Mouse (Mus musculus) frontal cortex, adult 2 months (tissue): ENCODE measurements around the gene Gm28557. TPM values are rescaled to one million over a fixed set of nuclear protein-coding genes. Genes with fewer than 3 reads are reported as not detected.
A peak's percentile ranks its signal among the peaks of the same experiment; 100 is the strongest.
"Not testable (repeated sequence)": the region's sequence is repeated elsewhere in the genome, so short reads cannot be mapped to it uniquely, and the experiment has no call there.

Source experiments
- DNase-seq, 2 experiments: peaks; one replicate each; pipeline ENCODE4 v3.0.0; 2022; ENCODE audit warnings: low spot score in 1 of 2; ENCODE audit errors: extremely low spot score in 1 of 2
- polyA plus RNA-seq: library from polyadenylated mRNA; depleted of rRNA; stranded (reverse); fragments of >200 nt; gene quantifications from 2 replicates; pipeline ENCODE4 v1.2.3, GENCODE M21; 2012; rRNA removed

Gene Gm28557
- 1.6 and 2.0 TPM in 2 replicates for polyA plus RNA-seq

DNA sequence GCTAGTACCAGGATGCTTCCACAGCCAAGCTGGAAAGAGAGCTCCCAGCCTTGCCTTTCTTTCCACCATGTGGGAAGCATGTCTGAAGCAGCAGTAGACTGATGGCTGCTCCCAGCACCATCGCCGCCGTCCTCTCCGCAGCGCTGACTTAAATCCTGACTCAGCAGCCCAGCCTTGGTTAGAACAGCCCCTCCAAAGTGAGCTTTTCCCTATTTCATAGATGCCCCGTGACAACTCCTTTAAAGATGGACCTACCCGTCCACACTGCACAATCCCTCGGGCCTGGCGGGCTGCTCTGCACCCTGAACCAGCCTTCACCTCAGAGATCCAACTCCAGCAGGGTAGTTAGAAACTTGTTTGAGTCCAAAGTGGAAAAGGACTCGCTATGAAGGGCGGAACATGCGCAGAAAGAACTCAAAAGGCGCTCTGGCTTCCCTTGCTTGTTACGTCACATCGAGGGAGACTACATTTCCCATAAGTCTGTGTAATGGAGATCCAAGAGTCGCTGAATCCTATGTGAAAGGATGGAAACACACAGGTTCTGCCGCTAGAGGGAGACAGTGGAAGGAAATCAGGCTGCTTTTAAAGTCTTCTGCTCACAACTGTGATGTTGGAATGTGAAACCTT is at the start of gene Gm28557:
TSS of gene Gm28557 (minus strand) at position 411 of the 627 bp plus-strand sequence.
- peak; percentile 97 to 99 for DNase-seq

DNA sequence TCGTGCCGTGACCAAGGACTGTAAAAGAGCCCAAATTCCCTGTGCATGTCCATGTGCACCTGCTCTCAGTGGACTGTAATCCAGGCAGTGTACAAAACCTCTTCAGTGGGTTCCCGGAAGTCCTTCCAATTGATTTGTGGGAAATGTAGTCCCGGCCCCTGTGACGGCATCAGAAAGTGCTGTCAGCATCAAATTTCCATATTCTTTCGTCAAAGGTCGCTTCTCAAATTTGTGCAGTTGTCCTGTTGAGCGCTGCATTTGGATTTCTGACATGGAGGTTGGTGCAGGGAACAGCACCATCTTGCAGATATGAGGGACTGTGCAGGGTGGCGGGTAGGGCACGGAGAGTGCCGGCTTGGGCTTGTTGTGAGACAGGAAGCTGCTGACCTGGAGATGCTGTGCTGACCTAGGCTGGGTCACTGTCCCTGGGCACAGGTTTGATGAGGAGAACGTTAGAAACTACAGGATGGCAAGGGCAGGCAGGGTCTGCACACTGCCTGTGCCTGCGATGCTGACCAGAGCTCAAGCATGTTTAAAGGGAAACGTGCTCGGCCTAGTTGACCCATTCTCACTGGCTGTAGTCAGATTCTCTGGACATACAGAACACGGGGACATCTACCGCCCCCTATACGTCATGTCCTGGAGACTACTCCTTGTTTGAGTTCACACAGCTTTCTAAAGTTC is 19.8 kb upstream of the Gm28557 start:
- peak; percentile 88 to 94 for DNase-seq

DNA sequence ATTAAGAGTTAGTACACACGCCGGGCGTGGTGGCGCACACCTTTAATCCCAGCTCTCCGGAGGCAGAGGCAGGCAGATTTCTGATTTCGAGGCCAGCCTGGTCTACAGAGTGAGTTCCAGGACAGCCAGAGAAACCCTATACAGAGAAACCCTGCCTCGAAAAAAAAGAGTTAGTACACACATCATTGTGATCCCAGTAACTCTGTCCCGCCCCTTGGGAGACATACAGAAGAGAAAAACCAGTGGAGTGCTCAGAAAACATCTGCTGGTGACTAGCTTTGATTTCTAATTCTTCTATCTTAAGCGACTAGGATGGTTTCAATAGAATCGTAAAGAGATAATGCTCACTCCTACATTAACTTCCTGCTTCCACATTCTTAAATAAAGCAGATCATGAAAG is 19.1 kb upstream of the Gm28557 start:
- not testable (repeated sequence) for DNase-seq

DNA sequence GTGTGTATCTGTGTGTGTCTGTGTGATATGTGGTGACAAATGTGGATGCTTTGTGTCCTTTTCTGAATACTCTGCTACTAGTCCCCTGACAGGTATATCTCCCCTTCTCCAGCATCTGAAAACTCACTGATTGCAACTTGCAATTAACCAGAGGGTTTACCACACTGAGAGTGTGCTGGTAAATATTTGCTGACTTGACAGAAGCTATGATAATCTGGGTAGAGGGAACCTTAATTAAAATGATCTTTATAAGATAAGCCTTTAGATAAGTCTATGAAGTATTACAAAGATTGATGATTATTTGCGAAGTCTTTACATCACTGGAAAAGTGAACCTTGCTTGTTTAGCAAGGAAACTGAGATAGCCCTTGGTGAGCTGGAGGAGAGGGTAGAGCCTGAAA is 16.1 kb upstream of the Gm28557 start:
- no peak for DNase-seq

DNA sequence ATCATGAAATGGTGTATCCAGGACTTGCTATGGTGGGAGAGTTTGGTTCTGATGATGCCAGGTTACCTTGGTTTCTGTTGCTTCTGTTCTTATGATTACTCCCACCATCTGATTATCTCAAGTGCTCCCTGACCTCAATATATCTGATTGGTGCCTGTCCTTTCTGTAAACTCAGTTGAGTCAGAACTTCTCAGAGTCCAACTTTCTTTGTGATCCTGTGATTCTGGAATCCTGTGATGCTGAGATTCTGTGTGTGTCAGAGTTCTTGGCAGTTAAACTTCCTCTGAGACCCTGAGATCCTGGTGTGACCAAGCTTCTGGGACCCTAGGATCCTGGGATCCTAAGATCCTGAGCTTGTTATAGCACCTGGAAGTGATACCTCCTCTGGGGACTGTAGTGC is 13.0 kb upstream of the Gm28557 start, which contains the start of gene Zfp759:
TSS of gene Zfp759 (plus strand) at position 301 of the 400 bp plus-strand sequence.
- DNase-seq: not testable (repeated sequence)

DNA sequence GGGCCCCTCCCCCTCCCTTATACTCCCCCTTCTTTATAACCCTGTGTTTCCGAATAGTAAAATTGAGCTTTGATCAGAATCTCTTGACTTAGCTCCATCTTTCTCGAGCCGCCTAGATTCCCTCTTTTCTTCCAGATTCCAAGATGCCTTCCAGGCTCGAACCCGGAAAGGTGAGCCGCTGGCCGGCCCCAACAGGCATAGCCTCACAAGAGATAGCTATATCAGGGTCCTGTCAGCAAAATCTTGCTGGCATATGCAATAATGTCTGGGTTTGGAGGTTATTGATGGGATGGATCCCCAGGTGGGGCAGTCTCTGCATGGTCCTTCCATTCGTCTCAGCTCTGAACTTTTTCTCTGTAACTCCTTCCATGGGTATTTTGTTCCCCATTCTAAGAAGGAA is 7.8 kb upstream of the Gm28557 start, which contains the start of gene Rslcan18:
TSS of gene Rslcan18 (minus strand) at position 101 of the 400 bp plus-strand sequence.
- not testable (repeated sequence) for DNase-seq

DNA sequence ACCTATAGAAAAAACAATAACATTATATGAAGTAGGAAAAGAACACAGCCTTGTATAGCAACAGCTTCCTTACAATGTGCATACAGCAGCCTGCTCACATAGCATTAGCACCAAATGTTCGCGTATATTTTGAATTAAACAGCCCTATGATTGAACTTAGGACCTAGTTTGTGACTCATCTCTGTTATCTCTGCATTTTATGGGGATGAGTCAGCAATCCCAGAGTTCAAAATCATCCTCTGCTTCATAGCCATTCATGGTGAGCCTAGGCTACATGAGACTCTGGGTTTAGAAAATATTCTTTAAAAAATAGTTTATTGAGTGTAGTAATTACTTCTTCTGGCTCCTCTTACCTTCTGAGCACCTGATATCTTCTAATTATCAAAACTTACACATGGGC is 4.9 kb upstream of the Gm28557 start:
- no peak for DNase-seq

DNA sequence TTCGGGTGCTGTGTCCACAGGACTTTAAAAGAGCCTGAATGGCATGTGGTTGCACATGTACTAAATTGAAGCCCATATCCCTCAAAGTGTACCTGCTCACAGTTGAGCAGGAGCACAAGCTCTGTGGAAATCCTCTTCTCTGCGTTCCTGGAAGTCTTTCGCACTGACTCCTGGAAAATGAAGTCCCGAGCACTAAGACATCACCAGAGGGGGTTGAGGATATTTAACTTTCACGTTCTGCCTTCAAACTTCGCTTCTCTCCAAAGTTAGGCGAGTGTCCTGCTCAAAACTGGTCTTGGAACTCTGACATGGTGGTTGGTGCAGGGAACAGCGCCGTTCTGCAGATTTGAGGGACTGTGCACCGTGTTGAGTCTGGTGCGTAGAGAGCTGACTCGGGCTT is 3.7 kb upstream of the Gm28557 start:
- DNase-seq: peak in 1 of 2 experiments; percentile 58

DNA sequence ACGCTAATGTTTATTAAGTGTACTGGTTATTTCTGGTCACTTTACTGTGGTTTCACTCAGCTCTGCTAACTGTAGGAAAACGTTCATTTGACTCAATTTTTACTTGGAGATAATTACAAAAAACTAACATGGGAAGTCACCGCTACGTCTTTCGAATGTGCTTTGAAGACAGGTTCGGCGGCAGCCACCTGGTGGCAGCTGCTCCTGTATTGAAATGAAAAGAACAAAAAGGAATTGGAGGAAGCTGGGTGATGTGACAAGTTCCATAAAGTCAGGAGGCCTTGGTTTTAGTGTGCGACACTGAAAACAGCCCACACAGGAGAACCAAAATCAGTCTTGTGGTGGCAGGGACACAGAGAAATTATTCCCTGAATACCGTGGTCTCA is 410 bp upstream of the Gm28557 start:
- no peak for DNase-seq

DNA sequence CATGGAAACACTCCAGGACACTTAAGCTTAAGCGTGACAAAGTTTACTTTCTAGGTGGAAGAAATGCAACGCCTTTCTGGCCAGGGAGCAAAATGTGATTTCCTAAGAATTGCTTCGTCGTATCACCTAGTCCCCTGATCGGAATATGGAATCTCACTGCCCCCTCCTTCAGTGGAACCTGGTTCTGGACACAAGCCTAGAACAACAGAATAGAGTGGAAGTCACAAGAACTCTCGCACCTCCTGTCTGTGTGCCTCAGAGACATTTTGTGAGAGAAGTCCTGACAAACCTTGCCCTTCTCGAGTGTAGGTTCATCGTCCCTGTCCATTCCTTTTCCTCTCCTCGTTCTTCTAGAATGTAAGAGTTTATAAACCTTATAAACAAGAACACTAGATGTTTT is 723 bp downstream of the Gm28557 start:
- DNase-seq: no peak

DNA sequence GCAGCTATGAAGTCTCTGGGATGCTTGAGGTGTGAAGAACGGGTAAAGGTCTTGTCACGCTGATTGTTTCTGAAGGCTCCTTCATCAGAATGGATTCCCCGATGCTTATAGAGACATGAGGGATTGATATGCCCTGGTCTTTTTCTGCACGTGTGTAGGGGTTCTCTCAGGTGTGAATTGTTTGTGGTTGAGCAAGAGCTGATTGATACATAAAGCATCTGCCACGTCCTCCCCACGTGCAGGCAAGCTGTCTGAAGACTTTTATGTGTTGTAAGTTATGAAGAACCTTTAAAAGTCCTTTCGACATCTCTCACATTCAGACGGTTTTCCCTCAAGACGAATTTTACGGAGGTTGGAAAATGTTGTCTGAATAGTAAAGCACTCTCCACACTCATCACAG is 10.5 kb downstream of the Gm28557 start, which contains the start of gene Zfp708:
TSS of gene Zfp708 (minus strand) at position 101 of the 400 bp plus-strand sequence.
- no peak for DNase-seq

DNA sequence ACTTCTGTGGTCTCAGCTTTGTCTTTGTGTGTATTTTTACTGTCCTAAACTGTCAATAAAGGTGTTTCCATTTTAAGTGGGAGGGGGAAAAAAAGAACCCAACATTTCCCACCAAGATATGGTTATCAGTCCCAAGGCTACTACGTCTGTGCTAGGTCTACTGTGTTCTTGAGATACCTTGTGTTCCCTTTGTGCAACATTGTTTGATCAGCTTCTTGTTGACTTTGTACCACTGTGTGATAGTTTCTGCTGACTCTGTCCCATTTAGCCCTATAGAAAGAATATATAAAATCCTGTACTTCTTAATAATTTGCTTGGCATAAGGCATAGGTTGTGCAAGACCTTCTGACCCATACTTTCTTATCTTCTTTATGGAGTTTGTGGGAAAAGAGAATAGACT is 18.2 kb downstream of the Gm28557 start:
- no peak for DNase-seq

DNA sequence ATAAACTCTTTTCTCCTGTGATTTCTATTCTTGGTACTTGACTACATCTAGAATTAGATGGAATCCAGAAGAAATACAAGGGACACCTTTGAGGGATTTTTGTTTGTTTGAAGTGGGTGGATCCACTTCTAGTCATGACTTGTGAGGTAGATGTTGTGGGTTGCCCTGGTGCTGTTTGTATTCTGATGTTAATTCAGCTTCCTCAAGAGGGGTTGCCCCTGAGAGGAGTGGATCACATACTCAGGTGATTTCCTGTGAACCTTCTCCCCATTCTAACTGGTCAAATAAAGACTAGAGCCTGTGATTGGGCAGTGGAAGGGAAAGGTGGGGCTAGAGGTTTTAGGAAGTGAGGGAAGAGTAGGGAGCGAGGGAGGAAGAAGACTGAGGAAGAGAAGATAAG is 26.5 kb downstream of the Gm28557 start:
- no peak for DNase-seq

DNA sequence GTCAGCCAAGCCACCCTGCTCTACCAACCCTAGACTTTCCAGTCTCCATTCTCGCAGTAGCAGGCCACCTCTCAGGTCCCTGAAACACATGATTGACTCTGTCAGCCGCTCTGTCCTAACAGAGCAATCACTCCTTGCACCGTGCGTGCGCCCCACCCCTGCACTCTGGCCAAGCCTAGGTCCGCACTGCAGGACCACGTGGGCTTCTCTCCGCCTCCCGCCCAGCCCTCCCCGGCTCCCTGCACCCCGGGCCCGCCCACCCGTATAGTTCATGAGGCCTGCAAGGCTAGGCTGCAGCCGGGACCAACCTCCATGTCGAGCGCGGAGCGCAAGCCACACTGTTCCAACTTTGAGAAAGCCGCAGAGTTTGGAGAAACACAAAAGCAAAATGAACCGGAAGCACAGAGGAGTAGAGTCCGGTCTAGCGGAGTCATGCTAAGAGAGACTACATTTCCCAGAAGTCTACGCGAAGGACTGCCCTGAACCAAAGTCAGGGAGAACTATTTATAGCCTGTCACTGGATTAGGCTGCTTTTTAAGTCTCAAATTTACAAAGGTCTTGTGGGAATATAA is 27.2 kb downstream of the Gm28557 start:
- DNase-seq: peak; percentile 64 to 83

DNA sequence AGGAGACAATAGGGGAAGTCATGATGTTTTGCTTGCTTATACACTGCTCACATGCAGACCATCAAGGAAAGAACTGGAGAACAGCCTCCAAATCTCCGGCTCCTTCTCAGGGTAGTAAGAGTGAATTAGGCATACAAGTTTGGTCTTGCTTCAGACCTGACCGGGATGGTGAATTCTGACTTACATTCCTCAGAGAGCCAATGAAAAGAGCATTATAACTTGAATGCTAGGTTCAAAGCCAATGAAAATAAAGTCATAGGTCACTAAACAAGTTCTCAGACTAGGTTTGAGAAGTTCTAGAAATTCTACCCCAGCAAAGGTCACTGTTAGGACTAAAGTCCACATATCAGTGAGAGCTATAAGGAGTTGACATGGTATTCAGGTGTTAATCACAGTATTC is 31.2 kb downstream of the Gm28557 start:
- no peak for DNase-seq

DNA sequence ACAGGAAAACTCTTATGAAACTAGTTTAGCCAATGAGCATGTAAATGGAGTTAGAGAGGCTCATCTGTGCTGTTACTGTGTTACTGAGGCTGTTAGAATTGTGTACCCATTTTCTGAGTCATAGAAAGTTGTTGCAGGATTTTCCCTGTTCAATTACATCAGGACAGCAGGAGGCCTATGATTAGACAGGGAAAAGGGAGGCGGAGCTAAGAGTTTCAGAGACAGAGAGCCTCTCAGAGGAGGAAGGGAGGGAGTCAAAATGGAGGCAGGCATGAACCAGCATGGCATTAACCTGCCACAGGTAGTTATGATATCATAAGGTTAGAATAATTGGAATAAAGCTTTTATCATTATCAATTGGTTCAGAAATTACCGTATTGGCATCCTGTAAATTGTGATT is 35.6 kb downstream of the Gm28557 start:
- DNase-seq: no peak

DNA sequence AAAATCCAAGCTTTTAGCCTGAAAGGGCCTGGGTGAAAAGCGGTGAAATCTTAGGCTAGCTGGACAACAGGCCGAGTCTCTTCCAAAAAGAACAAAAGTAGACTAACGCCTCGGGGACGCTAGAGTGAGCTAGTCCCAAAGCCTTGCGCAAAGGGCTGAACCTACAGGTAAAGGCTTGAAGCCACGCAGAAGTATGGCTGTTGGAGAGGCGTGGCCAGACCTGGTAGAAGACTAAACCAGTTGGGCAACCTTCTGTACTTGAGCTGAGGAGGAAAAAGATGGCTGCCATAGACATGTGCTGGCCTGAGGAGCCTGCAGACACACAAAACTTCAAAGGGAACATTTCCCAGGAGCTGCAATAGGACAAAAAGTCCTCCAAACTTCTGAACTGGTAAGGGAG is 43.0 kb downstream of the Gm28557 start:
- DNase-seq: no peak

DNA sequence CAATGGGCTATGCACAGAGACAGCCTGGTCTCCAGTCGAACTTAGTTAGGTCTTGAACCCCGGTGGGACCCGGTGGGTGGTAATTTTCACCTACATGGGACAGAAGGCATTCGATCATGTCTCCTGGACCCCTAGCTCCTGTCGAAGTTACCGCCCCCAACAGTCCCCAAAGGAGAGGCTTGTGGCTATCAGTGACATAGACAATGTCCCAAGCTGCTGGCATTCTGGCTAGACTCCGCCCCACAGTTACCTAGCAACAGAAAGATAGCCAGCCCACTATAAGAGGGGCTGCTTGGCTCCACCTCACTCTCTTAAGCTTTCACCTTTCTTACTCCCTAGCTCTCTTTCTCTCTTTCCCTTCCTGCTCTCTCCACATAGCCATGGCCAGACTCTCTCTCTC is 46.0 kb downstream of the Gm28557 start:
- DNase-seq: no peak

DNA sequence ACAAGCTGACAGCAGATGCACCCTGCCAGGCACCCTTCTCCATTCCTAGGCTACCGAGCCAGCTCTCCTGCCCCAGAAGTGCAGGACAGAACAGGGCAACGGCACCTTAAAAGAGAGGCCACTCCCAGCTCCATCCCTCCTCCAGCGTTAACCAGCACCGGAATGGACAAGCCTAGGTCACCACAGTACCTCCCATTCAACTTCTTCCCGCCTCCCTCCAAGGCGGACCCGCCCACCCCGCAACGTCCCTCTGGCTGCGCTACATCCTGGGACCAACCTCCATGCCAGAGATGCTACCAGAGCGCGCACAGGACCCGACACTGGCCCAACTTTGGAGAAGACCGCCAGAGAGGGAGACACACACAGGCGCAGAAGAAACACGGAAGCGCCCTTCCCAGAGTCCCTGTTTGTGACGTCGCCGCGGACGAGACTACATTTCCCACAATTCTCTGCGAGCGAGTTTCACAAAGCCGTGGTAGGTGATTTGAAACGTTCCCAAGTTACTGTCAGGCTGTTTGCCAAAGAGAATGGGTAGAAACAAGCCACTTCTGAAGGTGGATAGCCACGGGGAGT is 47.5 kb downstream of the Gm28557 start, which contains the start of gene Zfp712:
TSS of gene Zfp712 (minus strand) at position 385 of the 573 bp plus-strand sequence.
- peak; percentile 91 to 97 for DNase-seq

DNA sequence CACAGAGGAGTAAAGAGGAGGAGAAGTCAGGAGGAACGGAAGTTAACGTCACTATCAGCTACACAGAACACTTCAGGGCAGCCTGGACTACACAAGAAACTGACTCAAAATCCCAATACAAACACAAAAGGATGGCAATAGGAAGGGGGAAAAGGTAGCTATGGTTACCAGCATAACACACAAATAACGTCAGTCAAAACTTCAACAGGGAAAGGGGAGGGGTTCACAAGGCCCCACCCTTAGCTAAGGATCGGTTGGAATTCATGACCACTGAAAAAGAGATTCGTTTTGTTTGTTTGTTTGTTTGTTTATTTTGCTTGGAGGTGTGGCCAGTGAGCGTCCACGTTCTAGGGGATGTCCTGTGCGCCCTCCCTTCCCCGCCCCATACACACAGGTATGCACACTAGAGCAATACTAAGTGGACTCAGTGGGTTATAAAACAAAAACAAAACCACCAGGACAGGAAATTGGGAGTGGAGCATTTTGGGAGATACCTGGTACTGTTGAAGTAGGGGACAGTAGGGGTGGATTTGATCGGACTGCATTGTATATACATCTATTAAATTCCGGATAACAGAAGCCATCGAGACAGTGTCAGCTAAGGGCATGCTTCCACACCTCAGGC is 48.1 kb downstream of the Gm28557 start:
- DNase-seq: no peak
